Mouse (Mus musculus) neural tube, embryonic 13.5 days (tissue): Measurements from ENCODE around the gene Selenoo. TPM values are rescaled to one million over a fixed set of nuclear protein-coding genes. Genes with fewer than 3 reads are reported as not detected.

Source experiments
- ATAC-seq: fragments of 200-750 bp; cut with Nextera tagmentation; 2 replicates; pipeline ENCODE4 v1.8.0; 2017; ENCODE audit warnings: low read depth, mild to moderate bottlenecking, moderate TSS enrichment, moderate library complexity
- H3K27ac ChIP-seq: fragments of 300-500 bp; sonication (generic); replicated peaks from 2 replicates; pipeline ENCODE4 v1.5.1; 2015; ENCODE audit warnings: moderate library complexity, mild to moderate bottlenecking, inconsistent platforms
- H3K27me3 ChIP-seq: fragments of 300-500 bp; sonication (generic); 2 replicates; pipeline ENCODE4 v1.6.1; 2015; ENCODE audit warnings: mild to moderate bottlenecking, inconsistent platforms
- H3K36me3 ChIP-seq: fragments of 300-500 bp; sonication (generic); 2 replicates; pipeline ENCODE4 v1.6.1; 2015; ENCODE audit warnings: mild to moderate bottlenecking, inconsistent platforms
- H3K4me1 ChIP-seq: fragments of 300-500 bp; sonication (generic); replicated peaks from 2 replicates; pipeline ENCODE4 v1.6.1; 2015; ENCODE audit warnings: inconsistent platforms
- H3K4me2 ChIP-seq: fragments of 300-500 bp; sonication (generic); 2 replicates; pipeline ENCODE4 v1.6.1; 2015; ENCODE audit warnings: inconsistent platforms, mild to moderate bottlenecking, moderate library complexity
- H3K4me3 ChIP-seq: fragments of 300-500 bp; sonication (generic); 2 replicates; pipeline ENCODE4 v1.5.1; 2015; ENCODE audit warnings: mild to moderate bottlenecking, inconsistent platforms
- H3K9ac ChIP-seq: fragments of 300-500 bp; sonication (generic); 2 replicates; pipeline ENCODE4 v1.6.1; 2015; ENCODE audit warnings: moderate library complexity, mild to moderate bottlenecking, inconsistent platforms
- H3K9me3 ChIP-seq: fragments of 300-500 bp; sonication (generic); 2 replicates; pipeline ENCODE4 v1.6.1; 2016; ENCODE audit warnings: inconsistent platforms
- WGBS: fragments of 180-500 bp; shearing (Covaris S2); methylation state at CpG from one replicate; pipeline ENCODE4 v1.1.7; 2015; 5-methylcytosine and 5-hydroxymethylcytosine counted together
- polyA plus RNA-seq: library from polyadenylated mRNA; unstranded; fragments of >200 nt; fragmentation: Nextera tagmentation; extraction: Ambion mirVana; gene quantifications from 2 replicates; pipeline ENCODE4 v1.2.1, GENCODE M21; 2015

Gene Selenoo
- polyA plus RNA-seq, 1 experiment from 2014 or later, result 21.9 TPM

DNA sequence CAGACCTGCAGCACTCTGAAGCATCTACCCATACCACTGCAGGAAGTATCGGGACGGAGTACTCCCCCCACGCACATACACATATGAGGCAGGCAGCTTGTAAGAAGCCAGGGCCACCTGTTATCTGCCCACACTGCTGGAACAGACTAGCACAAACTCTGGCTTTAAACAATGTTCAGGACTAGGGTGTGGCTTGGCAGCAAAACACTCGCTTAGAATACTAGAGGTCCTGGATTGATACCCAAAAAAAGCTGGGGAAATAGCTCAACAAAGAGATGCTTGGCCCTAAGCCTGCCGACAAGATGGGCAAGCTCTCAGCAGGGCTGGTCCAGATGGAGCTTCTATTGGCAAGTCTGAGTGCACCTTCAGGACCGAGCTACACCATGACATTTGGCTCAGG, 25.3 kb upstream of the Selenoo start:
- 67% methylated on average over 6 of the region's 6 CpGs for WGBS
- H3K4me1 ChIP-seq, result peaks cover 28% of the 10 kb centered on the region
- H3K4me3 ChIP-seq, result no peak overlapping the region
- no peaks in the 10 kb centered on the region for H3K9me3 ChIP-seq
- H3K27me3 ChIP-seq, result peaks cover 78% of the 10 kb centered on the region
- no peak for ATAC-seq
- no peak overlapping the region for H3K27ac ChIP-seq
- H3K36me3 ChIP-seq, result peaks cover 8% of the 10 kb centered on the region
- no peak overlapping the region for H3K4me2 ChIP-seq
- H3K9ac ChIP-seq, result no peak overlapping the region

- Histone ChIP-seq H3K9me3 (no peaks in the 10 kb centered on the region), H3K27ac (no peak overlapping the region), H3K9ac (no peak overlapping the region), H3K4me3 (no peak overlapping the region), H3K36me3 (peaks cover 8% of the 10 kb centered on the region), H3K4me1 (peaks cover 19% of the 10 kb centered on the region), H3K4me2 (no peak overlapping the region), H3K27me3 (peaks cover 84% of the 10 kb centered on the region)
- no peak for ATAC-seq
- WGBS, result 92% methylated on average over 5 of the region's 5 CpGs
Measured at GRCm38 (mm10) chr15:89064891-89065290, 24.0 kb upstream of the Selenoo start.

DNA sequence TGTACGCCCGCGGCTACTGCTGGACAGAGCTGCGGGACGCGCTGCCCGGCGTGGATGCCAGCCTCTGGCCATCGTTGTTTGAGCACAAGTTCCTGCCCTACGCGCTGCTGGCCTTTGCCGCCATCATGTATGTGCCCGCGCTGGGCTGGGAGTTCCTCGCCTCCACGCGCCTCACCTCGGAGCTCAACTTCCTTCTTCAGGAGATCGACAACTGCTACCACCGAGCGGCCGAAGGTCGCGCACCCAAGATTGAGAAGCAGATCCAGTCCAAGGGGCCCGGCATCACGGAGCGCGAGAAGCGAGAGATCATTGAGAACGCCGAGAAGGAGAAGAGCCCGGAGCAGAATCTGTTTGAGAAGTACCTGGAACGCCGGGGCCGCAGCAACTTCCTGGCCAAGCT, 21.3 kb upstream of the Selenoo start:
- no peak for ATAC-seq
- no peak overlapping the region for H3K4me2 ChIP-seq
- 0 out of 2 replicates have a peak, but pooled peaks cover 6% of the 10 kb centered on the region for H3K4me1 ChIP-seq
- peaks cover 69% of the 10 kb centered on the region for H3K27me3 ChIP-seq
- 33% methylated on average over 35 of the region's 35 CpGs for WGBS
- no peak overlapping the region for H3K4me3 ChIP-seq
- H3K27ac ChIP-seq, result no peak overlapping the region
- H3K9ac ChIP-seq, result no peak overlapping the region
- H3K36me3 ChIP-seq, result peaks cover 8% of the 10 kb centered on the region
- H3K9me3 ChIP-seq, result no peaks in the 10 kb centered on the region

DNA sequence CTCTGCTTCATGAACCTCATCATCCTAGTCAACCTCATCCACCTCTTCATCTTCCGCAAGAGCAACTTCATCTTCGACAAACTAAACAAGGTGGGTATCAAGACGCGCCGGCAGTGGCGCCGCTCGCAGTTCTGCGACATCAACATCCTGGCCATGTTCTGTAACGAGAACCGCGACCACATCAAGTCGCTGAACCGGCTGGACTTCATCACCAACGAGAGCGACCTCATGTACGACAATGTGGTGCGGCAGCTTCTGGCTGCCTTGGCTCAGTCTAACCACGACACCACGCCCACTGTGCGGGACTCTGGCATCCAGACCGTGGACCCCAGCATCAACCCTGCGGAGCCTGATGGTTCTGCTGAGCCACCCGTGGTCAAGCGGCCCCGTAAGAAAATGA, 20.7 kb upstream of the Selenoo start:
- ATAC-seq, result no peak
- H3K36me3 ChIP-seq, result peaks cover 8% of the 10 kb centered on the region
- H3K27ac ChIP-seq, result no peak overlapping the region
- H3K27me3 ChIP-seq, result peaks cover 62% of the 10 kb centered on the region
- H3K9ac ChIP-seq, result no peak overlapping the region
- no peaks in the 10 kb centered on the region for H3K9me3 ChIP-seq
- 37% methylated on average over 26 of the region's 26 CpGs for WGBS
- H3K4me1 ChIP-seq, result 0 out of 2 replicates have a peak, but pooled peaks cover 6% of the 10 kb centered on the region
- H3K4me2 ChIP-seq, result no peak overlapping the region
- no peak overlapping the region for H3K4me3 ChIP-seq

DNA sequence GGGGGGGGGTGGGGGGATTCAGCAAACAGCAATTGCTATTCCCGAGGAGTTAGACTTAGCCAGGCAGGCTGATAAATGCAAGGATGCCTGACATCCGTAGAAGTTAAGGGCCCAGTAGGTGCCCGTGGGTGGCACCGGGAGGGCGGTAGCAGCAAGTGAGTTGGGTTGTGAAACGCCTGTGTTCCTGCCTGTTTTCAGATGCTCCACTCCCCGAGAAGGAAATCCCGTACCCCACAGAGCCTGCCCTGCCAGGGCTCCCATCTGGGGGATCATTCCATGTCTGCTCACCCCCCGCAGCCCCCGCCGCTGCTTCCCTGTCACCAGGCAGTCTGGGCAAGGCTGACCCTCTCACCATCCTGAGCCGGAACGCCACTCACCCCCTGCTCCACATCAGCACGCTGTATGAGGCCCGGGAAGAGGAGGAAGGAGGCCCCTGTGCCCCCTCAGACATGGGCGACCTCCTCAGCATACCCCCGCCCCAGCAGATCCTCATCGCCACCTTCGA, 19.5 kb upstream of the Selenoo start:
- Histone ChIP-seq H3K4me2 (no peak overlapping the region), H3K9ac (no peak overlapping the region)
- ATAC-seq, result no peak

GRCm38 (mm10) chr15:89070606-89071005, 18.3 kb upstream of the Selenoo start:
- no peak overlapping the region for H3K9ac ChIP-seq
- H3K27me3 ChIP-seq, result peaks cover 46% of the 10 kb centered on the region
- H3K4me2 ChIP-seq, result no peak overlapping the region
- no peak for ATAC-seq
- 71% methylated on average over 24 of the region's 24 CpGs for WGBS
- H3K4me3 ChIP-seq, result no peak overlapping the region
- no peaks in the 10 kb centered on the region for H3K9me3 ChIP-seq
- H3K36me3 ChIP-seq, result peaks cover 8% of the 10 kb centered on the region
- H3K4me1 ChIP-seq, result peaks cover 22% of the 10 kb centered on the region
- no peak overlapping the region for H3K27ac ChIP-seq

More for the DNA sequence above, 19.5 kb upstream of the Selenoo start:
- H3K9me3 ChIP-seq, result no peaks in the 10 kb centered on the region
- WGBS, result 81% methylated on average over 19 of the region's 19 CpGs
- no peak overlapping the region for H3K4me3 ChIP-seq
- H3K27ac ChIP-seq, result no peak overlapping the region
- peaks cover 11% of the 10 kb centered on the region for H3K4me1 ChIP-seq
- peaks cover 57% of the 10 kb centered on the region for H3K27me3 ChIP-seq
- H3K36me3 ChIP-seq, result peaks cover 8% of the 10 kb centered on the region

DNA sequence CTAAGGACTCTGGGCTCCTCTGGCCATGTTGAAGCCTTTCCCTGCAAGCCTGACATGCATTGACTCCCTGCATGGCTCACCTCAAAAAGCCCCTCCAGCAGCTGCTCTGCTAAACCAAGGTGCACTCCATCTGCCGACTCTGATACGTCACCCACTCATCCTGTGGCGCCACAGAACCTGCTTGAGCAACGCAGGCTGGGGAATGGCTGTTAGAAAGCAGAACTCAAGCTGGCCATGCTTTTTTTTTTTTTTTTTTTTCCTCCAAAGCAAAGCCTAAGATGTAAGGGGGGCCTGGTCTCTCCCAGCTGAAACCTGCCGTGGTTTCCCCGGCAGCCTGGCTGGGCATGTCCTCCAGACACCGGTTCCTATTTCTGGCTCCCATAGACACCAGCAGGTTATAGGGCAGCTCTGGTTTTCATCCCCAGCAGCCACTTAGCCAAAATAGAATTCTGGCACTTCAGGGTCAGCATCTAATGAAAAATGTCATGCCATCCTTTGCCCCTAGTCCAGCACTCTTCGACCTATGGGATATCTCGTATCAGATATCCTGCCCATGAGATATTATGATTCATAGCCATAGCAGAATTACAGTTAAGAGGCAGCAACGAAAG, 14.8 kb upstream of the Selenoo start:
- Histone ChIP-seq H3K36me3 (no peaks in the 10 kb centered on the region; the same call in 1 of the 2 replicates), H3K27me3 (peaks cover 11% of the 10 kb centered on the region), H3K4me3 (no peak overlapping the region), H3K4me2 (no peak overlapping the region), H3K9ac (peak overlapping the region; percentile 97), H3K4me1 (peaks cover 40% of the 10 kb centered on the region), H3K9me3 (no peaks in the 10 kb centered on the region), H3K27ac (0 out of 2 replicates have a peak overlapping the region, but pooled peaks have one; percentile 93)
- no peak for ATAC-seq
- 84% methylated on average over 10 of the region's 10 CpGs for WGBS

DNA sequence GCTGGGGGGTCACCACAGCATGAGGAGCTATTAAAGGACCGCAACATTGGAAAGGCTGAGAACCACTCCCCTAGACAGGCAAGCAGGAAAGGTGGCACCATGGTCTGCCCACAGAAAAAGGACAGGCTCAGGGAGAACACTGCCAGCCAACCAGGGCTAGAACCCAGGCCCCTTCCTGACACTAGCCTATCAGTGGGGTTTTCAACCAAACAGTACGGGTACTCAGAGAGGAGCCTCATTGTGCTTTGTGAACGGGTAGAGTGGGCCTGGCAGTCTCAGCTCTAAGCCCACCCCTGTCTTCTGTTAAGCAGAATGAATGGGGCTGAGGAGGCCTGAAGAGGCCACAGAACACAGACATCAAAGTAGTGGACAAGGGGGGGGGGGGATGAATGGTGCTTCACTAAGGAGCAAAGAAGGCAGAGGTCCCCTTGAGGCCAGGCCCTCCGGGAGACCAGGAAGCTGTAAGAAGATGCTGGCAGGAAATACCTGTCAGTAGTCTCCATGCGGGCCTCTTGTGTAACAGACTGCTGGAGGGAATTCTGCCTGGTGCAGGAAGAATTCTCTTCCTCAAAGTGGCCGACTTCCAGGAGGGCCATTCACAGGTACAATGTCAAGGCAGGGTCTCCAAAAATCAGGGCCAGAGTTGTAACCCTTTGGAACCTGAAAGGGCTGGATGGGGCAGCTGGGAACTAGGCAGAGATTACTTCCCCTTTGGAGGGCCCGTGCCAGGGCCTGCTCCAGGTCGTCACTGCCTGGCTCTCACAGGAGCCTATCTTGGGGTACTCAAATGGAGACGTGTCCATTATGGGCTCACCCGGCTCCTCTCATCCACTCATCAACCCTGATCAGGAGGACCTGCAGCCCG, 14.0 kb upstream of the Selenoo start, which contains the start of gene Trabd:
Trabd (plus strand) TSS at position 512 of the 865 bp plus-strand sequence.
- Histone ChIP-seq H3K36me3 (no peaks in the 10 kb centered on the region; the same call in 1 of the 2 replicates), H3K4me1 (peaks cover 44% of the 10 kb centered on the region), H3K4me2 (peak within 1 kb of the TSS; percentile 95), H3K9me3 (no peaks in the 10 kb centered on the region), H3K4me3 (peak within 1 kb of the TSS; percentile 85), H3K27ac (peak within 1 kb of the TSS; percentile 93), H3K27me3 (peaks cover 4% of the 10 kb centered on the region), H3K9ac (peak within 1 kb of the TSS; percentile 97)
- ATAC-seq, result no peak
- 27% methylated on average over 11 of the region's 11 CpGs for WGBS

DNA sequence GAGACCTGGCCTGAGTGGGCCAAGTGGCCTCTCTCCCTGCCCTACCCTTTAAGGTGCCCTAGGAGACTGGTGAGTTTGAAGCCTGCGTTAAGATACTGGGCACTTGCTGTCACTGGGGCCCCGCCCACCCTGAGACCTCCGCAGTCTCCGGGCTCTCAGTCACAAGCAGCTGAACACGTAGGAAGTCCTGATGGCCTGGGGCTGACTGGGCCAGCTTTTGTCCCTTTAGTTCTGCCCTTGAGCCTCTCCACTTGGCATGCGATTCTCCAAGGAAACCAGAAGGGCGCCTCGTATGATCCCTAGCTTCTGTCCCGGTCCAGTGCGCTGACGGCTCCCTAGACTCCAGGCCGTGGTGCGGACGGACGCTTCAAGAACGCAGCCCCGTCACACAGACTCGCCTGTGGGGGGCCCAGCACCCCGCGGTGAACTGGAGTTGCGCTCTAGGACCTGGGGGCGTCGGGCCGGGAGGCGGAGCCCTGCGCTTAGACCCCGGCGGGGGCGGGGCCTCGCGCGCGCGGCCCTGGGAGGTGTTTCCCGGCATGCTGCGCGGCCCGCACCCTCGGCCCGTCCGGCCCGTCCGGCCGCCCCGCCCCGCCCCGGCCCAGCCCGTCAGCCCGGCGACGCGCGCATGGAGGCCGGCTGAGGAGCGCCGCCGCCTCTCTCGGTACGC, 13.3 kb upstream of the Selenoo start:
- H3K4me3 ChIP-seq, result peak overlapping the region; percentile 85
- peak; percentile 92 for ATAC-seq
- H3K9ac ChIP-seq, result peak overlapping the region; percentile 97
- no peaks in the 10 kb centered on the region for H3K9me3 ChIP-seq
- peak overlapping the region; percentile 93 for H3K27ac ChIP-seq
- under 1% methylated on average over 34 of the region's 59 CpGs for WGBS
- peak overlapping the region; percentile 95 for H3K4me2 ChIP-seq
- H3K36me3 ChIP-seq, result peaks cover under 1% of the 10 kb centered on the region; the same call in 1 of the 2 replicates
- H3K27me3 ChIP-seq, result no peaks in the 10 kb centered on the region; the same call in 1 of the 2 replicates
- peaks cover 44% of the 10 kb centered on the region for H3K4me1 ChIP-seq

- peak overlapping the region; percentile 97 for H3K9ac ChIP-seq
- under 1% methylated on average over 24 of the region's 39 CpGs for WGBS
- peak overlapping the region; percentile 93 for H3K27ac ChIP-seq
- H3K4me3 ChIP-seq, result peak overlapping the region; percentile 85
- H3K9me3 ChIP-seq, result no peaks in the 10 kb centered on the region
- H3K4me2 ChIP-seq, result peak overlapping the region; percentile 95
- peaks cover 44% of the 10 kb centered on the region for H3K4me1 ChIP-seq
- ATAC-seq, result peak; percentile 69
- H3K27me3 ChIP-seq, result no peaks in the 10 kb centered on the region; the same call in 1 of the 2 replicates
- peaks cover 7% of the 10 kb centered on the region; the same call in 1 of the 2 replicates for H3K36me3 ChIP-seq
Measured at GRCm38 (mm10) chr15:89076156-89076731, 12.6 kb upstream of the Selenoo start.

GRCm38 (mm10) chr15:89078208-89078836, 10.6 kb upstream of the Selenoo start:
- no peak for ATAC-seq
- peaks cover 44% of the 10 kb centered on the region for H3K4me1 ChIP-seq
- WGBS, result 79% methylated on average over 9 of the region's 9 CpGs
- H3K4me3 ChIP-seq, result no peak overlapping the region
- H3K4me2 ChIP-seq, result peak overlapping the region; percentile 95
- no peak overlapping the region for H3K27ac ChIP-seq
- peak overlapping the region; percentile 97 for H3K9ac ChIP-seq
- H3K27me3 ChIP-seq, result no peaks in the 10 kb centered on the region
- H3K36me3 ChIP-seq, result peaks cover 27% of the 10 kb centered on the region
- H3K9me3 ChIP-seq, result no peaks in the 10 kb centered on the region
